Mouse (Mus musculus): ENCODE results near the gene Kbtbd13. TPM values are rescaled to one million over a fixed set of nuclear protein-coding genes. Genes with fewer than 3 reads are reported as not detected.

Gene Kbtbd13
- total and polyA plus RNA-seq, 3 experiments, result not detected

DNA sequence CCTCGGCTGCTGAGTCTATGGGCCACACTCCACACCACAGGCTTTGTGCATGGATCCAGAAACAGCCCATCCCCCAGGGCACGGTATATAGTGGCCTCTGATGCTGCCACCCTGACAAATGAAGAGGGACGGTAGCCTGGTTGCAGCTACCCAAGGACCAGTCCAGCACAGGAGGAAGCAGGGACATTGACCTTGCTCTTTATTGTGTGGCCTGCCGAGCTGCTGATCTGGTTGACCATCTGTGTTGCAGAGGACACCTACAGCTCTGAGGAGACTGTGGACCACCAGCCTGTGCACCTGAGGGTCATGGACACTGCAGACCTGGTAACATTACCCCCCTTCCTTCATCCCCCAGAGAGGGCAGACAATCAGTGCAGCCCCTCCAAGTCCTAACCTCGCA is 15.9 kb upstream of the Kbtbd13 start:
- Histone ChIP-seq H3K9ac (ENCODE audit: control insufficient read depth, low read depth, low read length, poor library complexity, severe bottlenecking) (no peak overlapping the region), H3K79me2 (ENCODE audit: control insufficient read depth, insufficient read depth, low read length, poor library complexity) (no peaks in the 10 kb centered on the region), H3K36me3 (ENCODE audit: control insufficient read depth in 1 of 2, insufficient read depth in 2 of 2, low read length in 2 of 2) (peaks cover 0 to 2% of the 10 kb centered on the region in 2 experiments; a peak in 1 of 4 replicates), H3K27ac (ENCODE audit: control insufficient read depth, low read depth, low read length) (no peak overlapping the region), H3K4me3 (ENCODE audit: control insufficient read depth in 1 of 2, insufficient read depth in 1 of 2, low read depth in 2 of 2, low read length in 2 of 2) (no peak overlapping the region), H3K4me1 (ENCODE audit: control insufficient read depth in 1 of 2, insufficient read depth in 2 of 2, low read length in 2 of 2) (peaks cover 0 to 3% of the 10 kb centered on the region in 2 experiments; a peak in 1 of 4 replicates), H3K27me3 (ENCODE audit: control insufficient read depth in 1 of 2, insufficient read depth in 2 of 2, low read length in 2 of 2) (peaks cover 0 to 4% of the 10 kb centered on the region in 2 experiments; a peak in 3 of 4 replicates), H3K9me3 (replicated peaks; ENCODE audit: insufficient read depth, low read length) (no peaks in the 10 kb centered on the region)
- no peak for DNase-seq (ENCODE audit: low read depth, low spot score)
- TF ChIP-seq MAFK (IDR thresholded peaks at IDR 0.05; ENCODE audit: borderline replicate concordance, low read depth, low read length) (no peak), E2F4 (IDR thresholded peaks at IDR 0.05; ENCODE audit: borderline replicate concordance, low read depth, low read length) (no peak), MEF2A (IDR thresholded peaks at IDR 0.05; ENCODE audit: extremely low read depth, insufficient replicate concordance, low read depth, low read length, poor library complexity, severe bottlenecking) (no peak), MYC (IDR thresholded peaks at IDR 0.05; ENCODE audit: low read depth, low read length) (no peak), ZNF384 (IDR thresholded peaks at IDR 0.05; ENCODE audit: low read depth, low read length) (no peak), ZKSCAN1 (IDR thresholded peaks at IDR 0.05; ENCODE audit: low read depth, low read length) (no peak), UBTF (IDR thresholded peaks at IDR 0.05; ENCODE audit: borderline replicate concordance, insufficient read depth, low read depth, low read length) (no peak), POLR2AphosphoS2 (IDR thresholded peaks at IDR 0.05; ENCODE audit: low read length) (no peak), GABPA (IDR thresholded peaks at IDR 0.05; ENCODE audit: low read depth, low read length) (no peak), KAT2A (conservative IDR thresholded peaks at IDR 0.05; ENCODE audit: low read depth, low read length) (no peak), CHD2 (IDR thresholded peaks at IDR 0.05; ENCODE audit: low read length) (no peak), JUND (IDR thresholded peaks at IDR 0.05; ENCODE audit: low read depth, low read length) (no peak), CTCF (IDR thresholded peaks at IDR 0.05 in 2 of 3, conservative IDR thresholded peaks at IDR 0.05 in 1 of 3; ENCODE audit: control insufficient read depth in 1 of 3, insufficient read depth in 1 of 3, low read depth in 2 of 3, low read length in 3 of 3, poor library complexity in 1 of 3, severe bottlenecking in 1 of 3) (no peak), RCOR1 (IDR thresholded peaks at IDR 0.05; ENCODE audit: low read depth, low read length) (no peak), ZC3H11A (IDR thresholded peaks at IDR 0.05; ENCODE audit: low read depth, low read length) (no peak), SMC3 (IDR thresholded peaks at IDR 0.05; ENCODE audit: low read depth, low read length) (no peak), GATA1 (IDR thresholded peaks at IDR 0.05; ENCODE audit: low read depth, low read length) (no peak), NELFE (IDR thresholded peaks at IDR 0.05; ENCODE audit: low read depth, low read length) (no peak), TAL1 (IDR thresholded peaks at IDR 0.05; ENCODE audit: low read length) (no peak)

DNA sequence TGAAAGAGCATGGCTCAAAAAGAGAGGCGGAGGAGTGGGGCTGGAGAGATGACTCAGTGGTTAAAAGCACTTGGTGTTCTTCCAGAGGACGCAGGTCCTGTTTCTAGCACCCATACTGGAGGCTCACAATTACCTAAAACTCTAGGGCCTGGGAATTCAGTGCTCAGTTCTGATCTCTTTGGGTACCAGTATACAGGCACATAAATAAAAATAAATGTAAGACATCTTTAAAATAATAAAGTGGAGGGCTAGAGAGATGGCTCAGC is 13.7 kb upstream of the Kbtbd13 start:
- no peak overlapping the region for H3K27ac ChIP-seq (ENCODE audit: control insufficient read depth, low read depth, low read length)

More for the DNA sequence above, 13.7 kb upstream of the Kbtbd13 start:
- no peak for TF ChIP-seq MAZ (IDR thresholded peaks at IDR 0.05; ENCODE audit: low read depth, low read length)
- no peak for TF ChIP-seq ZC3H11A (IDR thresholded peaks at IDR 0.05; ENCODE audit: low read depth, low read length)
- no peak for TF ChIP-seq MEF2A (IDR thresholded peaks at IDR 0.05; ENCODE audit: extremely low read depth, insufficient replicate concordance, low read depth, low read length, poor library complexity, severe bottlenecking)
- Histone ChIP-seq H3K27me3 (ENCODE audit: control insufficient read depth in 1 of 2, insufficient read depth in 2 of 2, low read length in 2 of 2) (no peaks in the 10 kb centered on the region; a peak in 1 of 4 replicates), H3K79me2 (ENCODE audit: control insufficient read depth, insufficient read depth, low read length, poor library complexity) (no peaks in the 10 kb centered on the region), H3K9me3 (replicated peaks; ENCODE audit: insufficient read depth, low read length) (no peaks in the 10 kb centered on the region), H3K9ac (ENCODE audit: control insufficient read depth, low read depth, low read length, poor library complexity, severe bottlenecking) (peak overlapping the region; percentile 56), H3K36me3 (ENCODE audit: control insufficient read depth in 1 of 2, insufficient read depth in 2 of 2, low read length in 2 of 2) (peaks cover 0 to 2% of the 10 kb centered on the region in 2 experiments; a peak in 1 of 4 replicates), H3K4me1 (ENCODE audit: control insufficient read depth in 1 of 2, insufficient read depth in 2 of 2, low read length in 2 of 2) (peaks cover 0 to 3% of the 10 kb centered on the region in 2 experiments; a peak in 1 of 4 replicates), H3K4me3 (ENCODE audit: control insufficient read depth in 1 of 2, insufficient read depth in 1 of 2, low read depth in 2 of 2, low read length in 2 of 2) (no peak overlapping the region; a peak in 1 of 4 replicates)
- DNase-seq (ENCODE audit: low read depth, low spot score), result no peak

Data from MEL (cell line).